Mouse (Mus musculus): ENCODE measurements around the gene Cep55.

DNA sequence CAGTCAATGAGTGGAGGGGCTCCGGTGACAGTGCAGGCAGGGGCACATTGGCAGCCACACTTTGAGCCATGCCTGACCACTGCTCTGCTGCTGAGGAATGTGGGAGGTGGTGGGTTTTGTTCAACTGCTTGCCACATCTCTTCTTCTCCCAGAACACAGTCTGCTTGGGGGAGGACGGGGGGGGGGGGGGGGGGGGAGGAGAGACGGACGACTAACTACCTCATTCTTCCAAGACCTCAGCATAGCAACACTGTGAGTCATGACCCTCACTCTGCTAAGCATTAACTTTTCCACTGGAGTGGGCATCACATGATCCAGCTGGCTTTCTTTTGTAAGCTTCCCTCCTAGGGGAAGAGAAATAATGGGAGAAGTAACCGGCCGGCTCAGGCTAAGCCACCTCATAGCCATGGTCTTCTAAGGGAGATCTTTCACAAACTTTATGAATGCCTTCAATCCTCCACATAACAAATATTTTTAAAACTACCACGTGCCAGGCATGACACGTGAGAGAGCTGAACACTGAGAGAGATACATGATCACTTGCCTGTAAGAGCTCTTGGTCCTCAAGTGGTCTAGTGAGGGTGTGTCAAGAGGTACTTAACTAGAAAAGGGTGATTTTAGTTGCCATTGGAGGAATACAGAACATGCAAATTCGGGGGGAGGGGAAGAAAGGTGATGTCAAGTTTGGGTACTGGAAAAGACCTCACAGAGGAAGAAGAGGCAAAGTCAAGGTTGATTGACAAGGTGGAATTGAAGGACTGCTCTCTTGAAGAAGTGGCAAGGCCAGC, 29.4 kb upstream of the Cep55 start:
- TF ChIP-seq CTCF (IDR thresholded peaks at IDR 0.05; ENCODE audit: extremely low read depth, insufficient read depth, insufficient read length, insufficient replicate concordance) (no peak), POLR2A (IDR thresholded peaks at IDR 0.05; ENCODE audit: low read depth, low read length) (no peak)
